Mouse (Mus musculus): ENCODE results near the gene Ntrk3. TPM values are rescaled to one million over a fixed set of nuclear protein-coding genes. Genes with fewer than 3 reads are reported as not detected.

Ntrk3 gene
- polyA plus RNA-seq, 1 experiment: 91.5 TPM

- no peak overlapping the region for H3K4me3 ChIP-seq (replicated peaks; ENCODE audit: insufficient read depth, low read depth, low read length)
- 59% methylated on average over 1 of the region's 1 CpGs for WGBS
- H3K27me3 ChIP-seq (ENCODE audit: control insufficient read depth, insufficient read depth, low read length): no peaks in the 10 kb centered on the region
- peaks cover 30% of the 10 kb centered on the region for H3K4me1 ChIP-seq (ENCODE audit: control insufficient read depth, insufficient read depth, low read length)
- no peak overlapping the region for H3K27ac ChIP-seq (ENCODE audit: insufficient read depth, low read length)
- no peak for DNase-seq
- no peak for TF ChIP-seq CTCF (IDR thresholded peaks at IDR 0.05; ENCODE audit: borderline replicate concordance, insufficient read depth, low read depth, low read length)
- TF ChIP-seq POLR2A (IDR thresholded peaks at IDR 0.05; ENCODE audit: borderline replicate concordance, insufficient read depth, low read length): no peak
Observed at GRCm38 (mm10) chr7:78267461-78268007, 470.3 kb downstream of the Ntrk3 start.

DNA sequence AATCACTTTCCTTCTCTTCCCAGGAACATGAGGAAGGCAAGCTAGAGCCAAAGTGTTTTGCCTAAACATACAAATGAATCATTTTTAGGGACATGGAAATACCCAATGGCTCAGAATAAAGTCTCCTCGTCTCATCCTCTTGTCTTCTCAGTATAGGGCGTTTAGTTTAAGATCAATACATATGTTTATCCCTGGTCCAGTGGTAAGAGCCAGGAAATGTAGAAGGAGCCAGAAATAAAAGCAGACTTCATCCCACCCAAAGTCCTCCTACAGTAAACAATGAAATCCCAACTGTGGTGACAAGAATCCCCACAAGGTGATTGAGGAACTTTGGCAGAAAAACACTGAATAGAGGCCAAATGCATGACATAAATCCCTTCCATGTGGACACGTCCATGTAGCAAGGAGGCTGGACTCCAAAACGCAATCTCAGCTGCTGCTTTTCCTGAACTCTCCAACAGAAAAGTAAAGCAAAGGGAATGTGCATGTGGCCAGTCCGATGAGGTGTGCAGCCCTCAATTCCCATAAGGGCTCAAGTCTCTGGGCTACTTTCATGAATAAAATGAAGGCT lies 473.3 kb downstream of the Ntrk3 start:
- H3K4me3 ChIP-seq (replicated peaks; ENCODE audit: insufficient read depth, low read depth, low read length): no peak overlapping the region
- DNase-seq: peak in 1 of 2 experiments; percentile 62
- TF ChIP-seq CTCF (IDR thresholded peaks at IDR 0.05; ENCODE audit: borderline replicate concordance, insufficient read depth, low read depth, low read length): no peak
- no peak for TF ChIP-seq POLR2A (IDR thresholded peaks at IDR 0.05; ENCODE audit: borderline replicate concordance, insufficient read depth, low read length)
- H3K27ac ChIP-seq (ENCODE audit: insufficient read depth, low read length): 0 out of 2 replicates have a peak overlapping the region, but pooled peaks have one; percentile 31
- 24% methylated on average over 5 of the region's 5 CpGs for WGBS
- peaks cover 23% of the 10 kb centered on the region for H3K4me1 ChIP-seq (ENCODE audit: control insufficient read depth, insufficient read depth, low read length)
- no peaks in the 10 kb centered on the region for H3K27me3 ChIP-seq (ENCODE audit: control insufficient read depth, insufficient read depth, low read length)

GRCm38 (mm10) chr7:78261420-78262125 lies 476.2 kb downstream of the Ntrk3 start:
- H3K27ac ChIP-seq (ENCODE audit: insufficient read depth, low read length): no peak overlapping the region
- 89% methylated on average over 8 of the region's 8 CpGs for WGBS
- no peak overlapping the region for H3K4me3 ChIP-seq (replicated peaks; ENCODE audit: insufficient read depth, low read depth, low read length)
- no peaks in the 10 kb centered on the region for H3K27me3 ChIP-seq (ENCODE audit: control insufficient read depth, insufficient read depth, low read length)
- TF ChIP-seq CTCF (IDR thresholded peaks at IDR 0.05; ENCODE audit: borderline replicate concordance, insufficient read depth, low read depth, low read length): no peak
- TF ChIP-seq POLR2A (IDR thresholded peaks at IDR 0.05; ENCODE audit: borderline replicate concordance, insufficient read depth, low read length): no peak
- H3K4me1 ChIP-seq (ENCODE audit: control insufficient read depth, insufficient read depth, low read length): peaks cover 20% of the 10 kb centered on the region
- no peak for DNase-seq

GRCm38 (mm10) chr7:78258151-78258550 lies 479.7 kb downstream of the Ntrk3 start:
- DNase-seq: no peak
- H3K27me3 ChIP-seq (ENCODE audit: control insufficient read depth, insufficient read depth, low read length): no peaks in the 10 kb centered on the region
- 51% methylated on average over 4 of the region's 4 CpGs for WGBS
- no peak overlapping the region for H3K4me3 ChIP-seq (replicated peaks; ENCODE audit: insufficient read depth, low read depth, low read length)
- TF ChIP-seq CTCF (IDR thresholded peaks at IDR 0.05; ENCODE audit: borderline replicate concordance, insufficient read depth, low read depth, low read length): no peak
- no peak for TF ChIP-seq POLR2A (IDR thresholded peaks at IDR 0.05; ENCODE audit: borderline replicate concordance, insufficient read depth, low read length)
- H3K27ac ChIP-seq (ENCODE audit: insufficient read depth, low read length): no peak overlapping the region
- peaks cover 3% of the 10 kb centered on the region; the same call in 1 of the 2 replicates for H3K4me1 ChIP-seq (ENCODE audit: control insufficient read depth, insufficient read depth, low read length)

DNA sequence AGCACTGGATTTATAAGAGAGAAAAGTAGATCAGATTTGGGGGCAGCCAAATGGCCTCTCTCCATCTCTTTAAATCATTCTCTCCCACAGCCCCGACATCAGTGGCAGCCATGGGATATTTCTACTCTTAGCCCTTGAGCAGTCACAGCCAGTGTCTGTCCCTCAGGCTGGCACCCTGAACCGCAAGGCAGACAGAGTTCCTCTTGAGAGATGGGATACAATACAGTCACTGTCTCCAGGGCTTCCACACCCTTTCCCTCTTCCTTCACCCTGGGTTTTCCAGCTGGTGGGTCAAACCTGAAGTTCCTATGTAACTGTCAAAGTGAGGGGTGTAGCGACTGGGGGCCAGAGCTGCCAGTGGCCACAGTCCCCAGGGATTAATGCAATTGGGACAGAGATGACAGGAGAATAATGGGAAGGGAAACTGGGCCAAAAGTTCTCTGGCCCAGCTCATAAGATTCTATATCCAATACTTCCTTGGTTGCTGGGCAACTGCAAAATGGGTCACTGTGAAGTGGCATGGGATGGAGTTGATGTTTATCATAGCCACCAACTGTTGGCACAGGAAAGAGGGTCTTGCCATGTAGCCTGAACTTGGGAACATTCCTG lies 483.9 kb downstream of the Ntrk3 start:
- WGBS: 67% methylated on average over 3 of the region's 3 CpGs
- no peak for DNase-seq
- Histone ChIP-seq H3K4me1 (ENCODE audit: control insufficient read depth, insufficient read depth, low read length) (no peaks in the 10 kb centered on the region), H3K27me3 (ENCODE audit: control insufficient read depth, insufficient read depth, low read length) (no peaks in the 10 kb centered on the region), H3K27ac (ENCODE audit: insufficient read depth, low read length) (no peak overlapping the region; the same call in 1 of the 2 replicates), H3K4me3 (replicated peaks; ENCODE audit: insufficient read depth, low read depth, low read length) (no peak overlapping the region)
- TF ChIP-seq CTCF (IDR thresholded peaks at IDR 0.05; ENCODE audit: borderline replicate concordance, insufficient read depth, low read depth, low read length) (no peak), POLR2A (IDR thresholded peaks at IDR 0.05; ENCODE audit: borderline replicate concordance, insufficient read depth, low read length) (no peak)

GRCm38 (mm10) chr7:78248119-78248642 lies 489.6 kb downstream of the Ntrk3 start:
- no peak for DNase-seq
- TF ChIP-seq CTCF (IDR thresholded peaks at IDR 0.05; ENCODE audit: borderline replicate concordance, insufficient read depth, low read depth, low read length) (no peak), POLR2A (IDR thresholded peaks at IDR 0.05; ENCODE audit: borderline replicate concordance, insufficient read depth, low read length) (no peak)
- Histone ChIP-seq H3K27me3 (ENCODE audit: control insufficient read depth, insufficient read depth, low read length) (no peaks in the 10 kb centered on the region), H3K4me1 (ENCODE audit: control insufficient read depth, insufficient read depth, low read length) (no peaks in the 10 kb centered on the region), H3K4me3 (replicated peaks; ENCODE audit: insufficient read depth, low read depth, low read length) (no peak overlapping the region), H3K27ac (ENCODE audit: insufficient read depth, low read length) (no peak overlapping the region)
- 82% methylated on average over 5 of the region's 5 CpGs for WGBS

GRCm38 (mm10) chr7:78239012-78239411 lies 498.8 kb downstream of the Ntrk3 start:
- Histone ChIP-seq H3K4me1 (ENCODE audit: control insufficient read depth, insufficient read depth, low read length) (no peaks in the 10 kb centered on the region), H3K27me3 (ENCODE audit: control insufficient read depth, insufficient read depth, low read length) (no peaks in the 10 kb centered on the region), H3K4me3 (replicated peaks; ENCODE audit: insufficient read depth, low read depth, low read length) (no peak overlapping the region), H3K27ac (ENCODE audit: insufficient read depth, low read length) (no peak overlapping the region)
- no peak for DNase-seq
- TF ChIP-seq POLR2A (IDR thresholded peaks at IDR 0.05; ENCODE audit: borderline replicate concordance, insufficient read depth, low read length) (no peak), CTCF (IDR thresholded peaks at IDR 0.05; ENCODE audit: borderline replicate concordance, insufficient read depth, low read depth, low read length) (no peak)
- WGBS: 67% methylated on average over 2 of the region's 2 CpGs

All from cerebellum, adult 2 months (tissue).